Mouse (Mus musculus): Measurements from ENCODE around the gene Ppp1r3a.
"Not testable (repeated sequence)": the region's sequence is repeated elsewhere in the genome, so short reads cannot be mapped to it uniquely, and the experiment has no call there.

GRCm38 (mm10) chr6:14667651-14668050 is 87.4 kb downstream of the Ppp1r3a start:
- not testable (repeated sequence) for TF ChIP-seq CTCF (conservative IDR thresholded peaks at IDR 0.05; ENCODE audit: insufficient read depth, insufficient read length, low read depth, low read length); POLR2A (IDR thresholded peaks at IDR 0.05; ENCODE audit: low read depth, low read length)

All from kidney, adult 2 months (tissue).